Mouse (Mus musculus): ENCODE results near the gene Defb11. TPM values are rescaled to one million over a fixed set of nuclear protein-coding genes. Genes with fewer than 3 reads are reported as not detected.

The Defb11 gene
- polyA plus RNA-seq, 1 experiment from 2014 or later: not detected

Other genes with a start within 250 kb of the Defb11 start
- not detected in 2 replicates for gene Defa34, start 240.6 kb downstream of the Defb11 start, polyA plus RNA-seq (2016; fragmentation: Nextera tagmentation; extraction: Ambion mirVana)
- gene AY761184, start 202.8 kb downstream of the Defb11 start, polyA plus RNA-seq (2016; fragmentation: Nextera tagmentation; extraction: Ambion mirVana): not detected in 2 replicates
- gene Defa24, start 171.9 kb downstream of the Defb11 start, polyA plus RNA-seq (2016; fragmentation: Nextera tagmentation; extraction: Ambion mirVana): not detected in 2 replicates
- not detected in 2 replicates for gene Defb50, start 82.9 kb downstream of the Defb11 start, polyA plus RNA-seq (2016; fragmentation: Nextera tagmentation; extraction: Ambion mirVana)
- not detected in 2 replicates for gene Defb2, start 66.5 kb downstream of the Defb11 start, polyA plus RNA-seq (2016; fragmentation: Nextera tagmentation; extraction: Ambion mirVana)
- gene Defb10, start 47.5 kb downstream of the Defb11 start, polyA plus RNA-seq (2016; fragmentation: Nextera tagmentation; extraction: Ambion mirVana): not detected in 2 replicates
- gene Defb9, start 21.0 kb downstream of the Defb11 start, polyA plus RNA-seq (2016; fragmentation: Nextera tagmentation; extraction: Ambion mirVana): not detected in 2 replicates
- not detected in 2 replicates for gene Defb15, start 26.3 kb upstream of the Defb11 start, polyA plus RNA-seq (2016; fragmentation: Nextera tagmentation; extraction: Ambion mirVana)
- not detected in 2 replicates for gene Defb35, start 31.9 kb upstream of the Defb11 start, polyA plus RNA-seq (2016; fragmentation: Nextera tagmentation; extraction: Ambion mirVana)
- gene Defb13, start 40.4 kb upstream of the Defb11 start, polyA plus RNA-seq (2016; fragmentation: Nextera tagmentation; extraction: Ambion mirVana): not detected in 2 replicates
- gene Fam90a1a, start 52.3 kb upstream of the Defb11 start, polyA plus RNA-seq (2016; fragmentation: Nextera tagmentation; extraction: Ambion mirVana): not detected in 2 replicates
- gene Ccdc70, start 63.4 kb upstream of the Defb11 start, polyA plus RNA-seq (2016; fragmentation: Nextera tagmentation; extraction: Ambion mirVana): not detected in 2 replicates
- gene Atp7b, start 153.9 kb upstream of the Defb11 start, polyA plus RNA-seq (2016; fragmentation: Nextera tagmentation; extraction: Ambion mirVana): 3.4 and 3.8 TPM in 2 replicates
- 20.3 and 34.6 TPM in 2 replicates for gene Alg11, start 154.3 kb upstream of the Defb11 start, polyA plus RNA-seq (2016; fragmentation: Nextera tagmentation; extraction: Ambion mirVana)
- gene Nek5, start 218.6 kb upstream of the Defb11 start, polyA plus RNA-seq (2016; fragmentation: Nextera tagmentation; extraction: Ambion mirVana): 0.09 TPM in 1 of 2 replicates, not detected in the other